Mouse (Mus musculus): ENCODE measurements at regions not wholly inside any gene's neighbourhood (a gene's known extent, or its start where the extent isn't known, plus 50 kb on each side); places are given as distances from the start of the nearest gene placed in this dataset.

DNA sequence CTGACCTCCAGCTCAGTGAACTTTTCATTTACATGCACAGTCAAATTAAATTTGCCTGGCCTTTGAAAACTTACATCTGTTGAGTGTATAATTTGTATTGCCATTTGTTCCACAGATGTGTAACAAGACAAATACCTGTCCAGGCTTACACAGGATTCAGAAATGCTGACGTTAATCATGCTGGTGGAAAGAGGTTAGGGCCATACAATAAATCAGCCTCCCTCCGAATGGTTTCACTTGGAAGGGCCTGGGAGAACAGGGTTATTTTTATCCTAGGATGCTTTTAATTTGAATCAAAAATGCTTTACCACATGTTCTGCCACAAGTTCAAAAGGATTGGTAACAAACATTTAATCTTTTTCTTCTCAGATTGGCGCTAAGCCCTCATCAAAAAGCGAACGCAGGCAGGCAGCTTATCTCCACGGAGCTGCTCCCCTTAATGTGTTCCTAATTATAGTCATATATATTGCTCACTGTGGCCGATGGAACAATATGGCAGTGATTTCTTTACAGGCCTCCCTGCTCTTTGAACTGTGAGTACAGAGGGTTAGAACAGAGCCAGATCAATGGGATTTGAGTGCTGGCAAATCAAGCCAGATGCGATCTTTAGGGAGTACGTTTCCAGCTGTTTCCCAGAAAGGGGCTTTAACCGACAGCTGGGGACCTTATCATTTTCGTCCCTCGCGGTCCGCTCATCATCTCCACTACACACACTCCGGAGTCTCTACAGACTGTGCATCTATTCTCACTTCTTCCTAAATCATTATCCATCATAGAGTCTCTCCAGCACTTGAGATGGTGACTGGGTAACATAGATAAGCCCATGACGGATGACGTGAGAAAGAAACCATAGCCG lies 313.9 kb downstream of the Ndfip2 start:
- H3K9me3 ChIP-seq, result no peaks in the 10 kb centered on the region
- peak; percentile 50 for DNase-seq (ENCODE audit: low spot score)
- WGBS, result 54% methylated on average over 18 of the region's 18 CpGs
- no peak overlapping the region; the same call in 1 of the 2 replicates for H3K27ac ChIP-seq (replicated peaks)
- H3K4me1 ChIP-seq, result peaks cover 25% of the 10 kb centered on the region
- H3K27me3 ChIP-seq (replicated peaks; ENCODE audit: low read depth, poor library complexity, severe bottlenecking), result no peaks in the 10 kb centered on the region
- H3K36me3 ChIP-seq (replicated peaks), result no peaks in the 10 kb centered on the region
- H3K4me3 ChIP-seq, result no peak overlapping the region

GRCm38 (mm10) chr14:105570156-105570555 lies 311.8 kb downstream of the Ndfip2 start:
- no peaks in the 10 kb centered on the region for H3K27me3 ChIP-seq (replicated peaks; ENCODE audit: low read depth, poor library complexity, severe bottlenecking)
- 65% methylated on average over 6 of the region's 6 CpGs for WGBS
- no peaks in the 10 kb centered on the region for H3K36me3 ChIP-seq (replicated peaks)
- H3K4me3 ChIP-seq, result no peak overlapping the region
- no peak for DNase-seq (ENCODE audit: low spot score)
- H3K9me3 ChIP-seq, result no peaks in the 10 kb centered on the region
- no peak overlapping the region for H3K27ac ChIP-seq (replicated peaks)
- peaks cover 13% of the 10 kb centered on the region for H3K4me1 ChIP-seq

GRCm38 (mm10) chr14:105565827-105566226 lies 307.5 kb downstream of the Ndfip2 start:
- 85% methylated on average over 16 of the region's 16 CpGs for WGBS
- Histone ChIP-seq H3K4me3 (no peak overlapping the region), H3K27ac (replicated peaks) (no peak overlapping the region), H3K9me3 (no peaks in the 10 kb centered on the region), H3K4me1 (no peaks in the 10 kb centered on the region), H3K36me3 (replicated peaks) (no peaks in the 10 kb centered on the region), H3K27me3 (replicated peaks; ENCODE audit: low read depth, poor library complexity, severe bottlenecking) (no peaks in the 10 kb centered on the region)
- no peak for DNase-seq (ENCODE audit: low spot score)

- Histone ChIP-seq H3K27ac (replicated peaks) (no peak overlapping the region), H3K36me3 (replicated peaks) (no peaks in the 10 kb centered on the region), H3K4me3 (no peak overlapping the region), H3K4me1 (no peaks in the 10 kb centered on the region), H3K27me3 (replicated peaks; ENCODE audit: low read depth, poor library complexity, severe bottlenecking) (no peaks in the 10 kb centered on the region), H3K9me3 (no peaks in the 10 kb centered on the region)
- no peak for DNase-seq (ENCODE audit: low spot score)
- WGBS, result 86% methylated on average over 2 of the region's 2 CpGs
Measured at GRCm38 (mm10) chr14:105562843-105563242, 304.5 kb downstream of the Ndfip2 start.

- H3K4me3 ChIP-seq, result no peak overlapping the region
- no peak for DNase-seq (ENCODE audit: low spot score)
- H3K9me3 ChIP-seq, result no peaks in the 10 kb centered on the region
- H3K4me1 ChIP-seq, result no peaks in the 10 kb centered on the region
- H3K36me3 ChIP-seq (replicated peaks), result no peaks in the 10 kb centered on the region
- no peaks in the 10 kb centered on the region for H3K27me3 ChIP-seq (replicated peaks; ENCODE audit: low read depth, poor library complexity, severe bottlenecking)
- WGBS, result 78% methylated on average over 3 of the region's 3 CpGs
- H3K27ac ChIP-seq (replicated peaks), result no peak overlapping the region
Measured at GRCm38 (mm10) chr14:105556813-105557212, 298.4 kb downstream of the Ndfip2 start.

DNA sequence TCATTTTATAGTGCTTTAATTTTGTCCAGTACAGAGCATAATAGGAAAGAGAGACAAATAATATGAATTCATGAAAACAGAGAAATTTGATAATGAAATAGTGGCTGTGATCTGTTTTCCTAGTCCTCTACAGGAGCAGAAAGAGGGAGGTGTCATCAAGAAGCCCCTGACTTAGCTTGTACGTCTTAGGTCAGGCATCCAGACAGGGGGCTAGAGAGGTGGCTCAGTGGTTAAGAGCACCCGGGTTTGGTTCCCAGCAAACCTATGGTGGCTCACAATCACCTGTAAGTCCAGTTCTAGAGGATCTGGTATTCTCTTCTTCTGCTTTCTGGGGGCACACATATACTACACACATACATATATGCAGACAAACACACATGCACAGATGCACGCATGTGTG lies 285.7 kb downstream of the Ndfip2 start:
- no peak overlapping the region for H3K4me3 ChIP-seq
- H3K36me3 ChIP-seq (replicated peaks), result no peaks in the 10 kb centered on the region
- 86% methylated on average over 3 of the region's 3 CpGs for WGBS
- H3K4me1 ChIP-seq, result peaks cover 13% of the 10 kb centered on the region
- no peak for DNase-seq (ENCODE audit: low spot score)
- peaks cover 21% of the 10 kb centered on the region for H3K27me3 ChIP-seq (replicated peaks; ENCODE audit: low read depth, poor library complexity, severe bottlenecking)
- no peak overlapping the region for H3K27ac ChIP-seq (replicated peaks)
- H3K9me3 ChIP-seq, result no peaks in the 10 kb centered on the region

GRCm38 (mm10) chr14:105542486-105543145 lies 284.2 kb downstream of the Ndfip2 start:
- Histone ChIP-seq H3K27me3 (replicated peaks; ENCODE audit: low read depth, poor library complexity, severe bottlenecking) (peaks cover 21% of the 10 kb centered on the region), H3K4me3 (peak overlapping the region; percentile 43), H3K27ac (replicated peaks) (peak overlapping the region; percentile 63), H3K9me3 (no peaks in the 10 kb centered on the region), H3K36me3 (replicated peaks) (no peaks in the 10 kb centered on the region), H3K4me1 (peaks cover 13% of the 10 kb centered on the region)
- peak; percentile 57 for DNase-seq (ENCODE audit: low spot score)
- WGBS, result 8% methylated on average over 15 of the region's 15 CpGs

DNA sequence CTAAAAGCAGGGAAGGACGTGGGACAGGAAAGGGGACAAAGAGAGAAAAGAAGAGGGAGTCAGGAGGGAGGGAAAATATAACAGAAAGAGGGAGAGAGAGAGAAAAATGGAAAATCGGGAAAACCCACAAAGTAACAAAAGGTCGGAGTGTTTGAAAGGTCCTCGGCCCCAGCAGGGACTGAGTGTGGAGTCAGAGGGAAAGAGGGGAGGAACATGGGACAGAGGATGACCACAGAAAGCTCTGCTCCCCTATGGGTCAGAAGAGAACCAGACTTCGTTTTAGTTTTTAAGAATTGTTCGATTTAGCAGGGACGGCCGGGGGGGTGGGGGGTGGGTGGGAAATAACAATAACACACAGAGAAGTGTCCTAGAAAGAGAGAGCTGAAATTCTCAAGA lies 283.7 kb downstream of the Ndfip2 start:
- WGBS, result 47% methylated on average over 8 of the region's 8 CpGs
- Histone ChIP-seq H3K27ac (replicated peaks) (0 out of 2 replicates have a peak overlapping the region, but pooled peaks have one; percentile 63), H3K4me1 (peaks cover 13% of the 10 kb centered on the region), H3K27me3 (replicated peaks; ENCODE audit: low read depth, poor library complexity, severe bottlenecking) (peaks cover 21% of the 10 kb centered on the region), H3K4me3 (peak overlapping the region; percentile 43), H3K36me3 (replicated peaks) (no peaks in the 10 kb centered on the region), H3K9me3 (no peaks in the 10 kb centered on the region)
- DNase-seq (ENCODE audit: low spot score), result no peak

DNA sequence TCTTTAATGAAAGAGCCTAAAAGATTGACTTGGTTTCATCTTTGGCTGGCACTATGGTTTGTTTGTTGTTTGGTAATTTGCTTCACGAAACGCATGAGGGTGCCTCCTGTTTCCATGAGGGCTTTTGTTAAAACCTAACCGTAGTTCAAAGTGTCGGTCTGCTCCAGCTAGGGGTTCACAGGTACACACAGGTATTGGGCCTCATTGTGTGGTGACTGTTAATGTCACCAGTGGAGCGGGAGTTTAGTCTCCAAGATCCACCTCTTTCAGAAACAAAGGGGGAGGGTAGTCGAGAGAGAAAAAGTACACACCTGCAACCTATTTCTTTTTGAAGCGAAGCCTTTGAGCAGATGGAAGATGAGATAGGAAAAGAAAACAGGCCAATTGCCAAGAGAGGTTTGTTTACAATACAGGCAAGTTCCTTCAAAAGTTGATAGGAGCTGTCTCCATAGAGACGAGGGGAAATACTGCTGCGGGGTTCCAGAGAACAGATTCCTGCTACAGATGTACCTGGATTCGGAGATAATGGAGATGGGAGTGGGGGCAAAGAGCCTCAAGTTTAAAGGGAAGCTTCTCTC lies 273.9 kb downstream of the Ndfip2 start:
- Histone ChIP-seq H3K9me3 (peaks cover 5% of the 10 kb centered on the region; the same call in 1 of the 2 replicates), H3K36me3 (replicated peaks) (no peaks in the 10 kb centered on the region), H3K27ac (replicated peaks) (no peak overlapping the region), H3K4me3 (no peak overlapping the region), H3K27me3 (replicated peaks; ENCODE audit: low read depth, poor library complexity, severe bottlenecking) (no peaks in the 10 kb centered on the region), H3K4me1 (peaks cover 12% of the 10 kb centered on the region)
- WGBS, result 60% methylated on average over 10 of the region's 10 CpGs
- no peak for DNase-seq (ENCODE audit: low spot score)

DNA sequence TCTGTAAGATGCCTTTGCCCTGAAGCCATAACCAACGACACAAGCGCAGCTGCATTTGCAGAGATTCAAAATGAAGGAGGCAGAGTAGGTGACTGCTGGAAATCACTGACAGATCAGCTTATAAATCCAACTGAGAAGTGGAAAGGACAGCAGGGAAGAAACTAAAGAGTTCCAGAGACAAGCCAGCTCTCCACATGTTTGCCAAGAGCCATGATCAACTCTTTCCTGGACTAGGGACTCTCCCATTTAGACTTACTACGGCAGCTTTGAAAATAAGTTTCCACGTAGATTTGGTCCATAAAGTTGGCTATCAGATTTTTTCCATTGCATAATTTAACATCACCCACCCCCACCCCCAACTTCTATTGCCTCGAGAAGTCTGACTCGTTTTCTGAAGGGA lies 269.7 kb downstream of the Ndfip2 start:
- WGBS, result 87% methylated on average over 6 of the region's 6 CpGs
- H3K4me1 ChIP-seq, result peaks cover 12% of the 10 kb centered on the region
- no peak overlapping the region for H3K27ac ChIP-seq (replicated peaks)
- H3K27me3 ChIP-seq (replicated peaks; ENCODE audit: low read depth, poor library complexity, severe bottlenecking), result no peaks in the 10 kb centered on the region
- H3K9me3 ChIP-seq, result no peaks in the 10 kb centered on the region
- H3K36me3 ChIP-seq (replicated peaks), result no peaks in the 10 kb centered on the region
- no peak for DNase-seq (ENCODE audit: low spot score)
- no peak overlapping the region for H3K4me3 ChIP-seq

- DNase-seq (ENCODE audit: low spot score), result no peak
- H3K4me1 ChIP-seq, result 0 out of 2 replicates have a peak, but pooled peaks cover 5% of the 10 kb centered on the region
- H3K27ac ChIP-seq (replicated peaks), result no peak overlapping the region
- H3K36me3 ChIP-seq (replicated peaks), result no peaks in the 10 kb centered on the region
- no peak overlapping the region for H3K4me3 ChIP-seq
- no peaks in the 10 kb centered on the region for H3K9me3 ChIP-seq
- H3K27me3 ChIP-seq (replicated peaks; ENCODE audit: low read depth, poor library complexity, severe bottlenecking), result no peaks in the 10 kb centered on the region; the same call in 1 of the 2 replicates
- WGBS, result 93% methylated on average over 4 of the region's 4 CpGs
Measured at GRCm38 (mm10) chr14:105523849-105524248, 265.5 kb downstream of the Ndfip2 start.

GRCm38 (mm10) chr14:105522279-105522678 lies 263.9 kb downstream of the Ndfip2 start:
- no peaks in the 10 kb centered on the region for H3K36me3 ChIP-seq (replicated peaks)
- H3K27me3 ChIP-seq (replicated peaks; ENCODE audit: low read depth, poor library complexity, severe bottlenecking), result no peaks in the 10 kb centered on the region; the same call in 1 of the 2 replicates
- WGBS, result 67% methylated on average over 1 of the region's 1 CpGs
- H3K27ac ChIP-seq (replicated peaks), result no peak overlapping the region
- no peaks in the 10 kb centered on the region for H3K9me3 ChIP-seq
- DNase-seq (ENCODE audit: low spot score), result no peak
- no peak overlapping the region for H3K4me3 ChIP-seq
- 0 out of 2 replicates have a peak, but pooled peaks cover under 1% of the 10 kb centered on the region for H3K4me1 ChIP-seq
